Mouse (Mus musculus) lung, embryonic 15.5 days (tissue): Measurements from ENCODE around the gene Tmem41b. TPM values are rescaled to one million over a fixed set of nuclear protein-coding genes. Genes with fewer than 3 reads are reported as not detected.

Experiments
- ATAC-seq: fragments of 200-750 bp; cut with Nextera tagmentation; 2 replicates; pipeline ENCODE4 v1.8.0; 2017; ENCODE audit warnings: moderate number of reproducible peaks, borderline replicate concordance; ENCODE audit not compliant: low FRiP score, low TSS enrichment; ENCODE audit errors: extremely low read depth
- H3K27ac ChIP-seq: fragments of 300-500 bp; sonication (generic); 2 replicates; pipeline ENCODE4 v1.5.1; 2015; ENCODE audit warnings: moderate library complexity, mild to moderate bottlenecking, inconsistent platforms
- H3K27me3 ChIP-seq: fragments of 300-500 bp; sonication (generic); 2 replicates; pipeline ENCODE4 v1.6.1; 2015; ENCODE audit warnings: inconsistent platforms
- H3K36me3 ChIP-seq: fragments of 300-500 bp; sonication (generic); 2 replicates; pipeline ENCODE4 v1.6.1; 2015; ENCODE audit warnings: inconsistent platforms
- H3K4me1 ChIP-seq: fragments of 300-500 bp; sonication (generic); 2 replicates; pipeline ENCODE4 v1.6.1; 2015; ENCODE audit warnings: inconsistent platforms
- H3K4me2 ChIP-seq: fragments of 300-500 bp; sonication (generic); 2 replicates; pipeline ENCODE4 v1.6.1; 2015; ENCODE audit warnings: inconsistent platforms, mild to moderate bottlenecking, moderate library complexity
- H3K4me3 ChIP-seq: fragments of 300-500 bp; sonication (generic); 2 replicates; pipeline ENCODE4 v1.5.1; 2015; ENCODE audit warnings: mild to moderate bottlenecking, inconsistent platforms
- H3K9ac ChIP-seq: fragments of 300-500 bp; sonication (generic); 2 replicates; pipeline ENCODE4 v1.6.1; 2015; ENCODE audit warnings: inconsistent platforms
- H3K9me3 ChIP-seq: fragments of 300-500 bp; sonication (generic); 2 replicates; pipeline ENCODE4 v1.6.1; 2016; ENCODE audit warnings: inconsistent platforms
- WGBS: fragments of 180-500 bp; shearing (Covaris S2); methylation state at CpG from one replicate; pipeline ENCODE4 v1.1.7; 2015; 5-methylcytosine and 5-hydroxymethylcytosine counted together
- polyA plus RNA-seq: library from polyadenylated mRNA; unstranded; fragments of >200 nt; fragmentation: Nextera tagmentation; extraction: Ambion mirVana; gene quantifications from 2 replicates; pipeline ENCODE4 v1.2.1, GENCODE M21; 2015

Gene Tmem41b
- polyA plus RNA-seq, 1 experiment from 2014 or later: 65.6 TPM

DNA sequence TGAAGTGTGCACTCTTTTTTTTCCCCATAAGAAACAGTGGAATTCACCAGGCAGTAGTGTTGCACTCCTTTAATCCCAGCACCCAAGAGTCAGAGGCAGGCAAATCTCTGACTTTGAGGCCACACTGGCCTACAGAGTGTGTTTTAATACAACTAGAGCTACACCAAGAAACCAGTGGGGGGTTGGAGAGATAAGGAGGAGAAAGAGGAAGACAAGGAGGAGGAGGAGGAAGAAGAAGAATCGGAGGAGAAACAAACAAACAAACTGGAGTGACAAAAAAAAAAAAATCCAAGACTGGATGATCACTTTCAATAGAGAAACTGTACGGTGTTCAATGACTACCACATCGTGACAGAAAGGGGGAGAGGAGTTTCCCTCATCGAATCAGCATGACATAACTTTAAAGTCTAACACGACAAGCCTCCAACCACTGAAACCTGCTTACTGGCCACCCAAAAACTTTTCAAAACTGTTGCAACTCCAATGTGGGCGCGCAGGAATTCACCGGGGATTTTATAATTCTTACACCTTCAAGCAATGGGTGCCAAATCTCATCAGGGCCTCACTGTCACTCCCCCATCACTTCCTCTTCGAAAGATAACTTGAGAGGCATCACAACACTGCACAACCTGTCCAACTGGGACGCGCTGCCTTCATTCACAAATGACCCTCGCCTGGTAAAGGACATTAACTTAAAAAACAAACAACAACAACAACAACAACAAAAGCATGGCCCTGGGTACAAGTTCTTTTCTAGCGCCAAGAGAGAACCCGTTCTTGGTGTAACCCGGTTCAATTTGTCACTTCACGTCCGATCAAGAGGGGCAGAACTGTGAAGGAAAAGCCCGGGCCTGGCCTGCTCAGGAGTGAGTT lies 27.6 kb downstream of the Tmem41b start:
- peak overlapping the region; percentile 86 for H3K9ac ChIP-seq
- H3K36me3 ChIP-seq: no peaks in the 10 kb centered on the region
- peak overlapping the region; percentile 80 for H3K4me2 ChIP-seq
- no peaks in the 10 kb centered on the region for H3K27me3 ChIP-seq
- peak; percentile 1; the same call in 1 of the 2 replicates for ATAC-seq
- 5% methylated on average over 18 of the region's 18 CpGs for WGBS
- peak overlapping the region; percentile 85 for H3K4me3 ChIP-seq
- H3K4me1 ChIP-seq: peaks cover 44% of the 10 kb centered on the region
- H3K9me3 ChIP-seq: no peaks in the 10 kb centered on the region
- H3K27ac ChIP-seq: peak overlapping the region; percentile 95

DNA sequence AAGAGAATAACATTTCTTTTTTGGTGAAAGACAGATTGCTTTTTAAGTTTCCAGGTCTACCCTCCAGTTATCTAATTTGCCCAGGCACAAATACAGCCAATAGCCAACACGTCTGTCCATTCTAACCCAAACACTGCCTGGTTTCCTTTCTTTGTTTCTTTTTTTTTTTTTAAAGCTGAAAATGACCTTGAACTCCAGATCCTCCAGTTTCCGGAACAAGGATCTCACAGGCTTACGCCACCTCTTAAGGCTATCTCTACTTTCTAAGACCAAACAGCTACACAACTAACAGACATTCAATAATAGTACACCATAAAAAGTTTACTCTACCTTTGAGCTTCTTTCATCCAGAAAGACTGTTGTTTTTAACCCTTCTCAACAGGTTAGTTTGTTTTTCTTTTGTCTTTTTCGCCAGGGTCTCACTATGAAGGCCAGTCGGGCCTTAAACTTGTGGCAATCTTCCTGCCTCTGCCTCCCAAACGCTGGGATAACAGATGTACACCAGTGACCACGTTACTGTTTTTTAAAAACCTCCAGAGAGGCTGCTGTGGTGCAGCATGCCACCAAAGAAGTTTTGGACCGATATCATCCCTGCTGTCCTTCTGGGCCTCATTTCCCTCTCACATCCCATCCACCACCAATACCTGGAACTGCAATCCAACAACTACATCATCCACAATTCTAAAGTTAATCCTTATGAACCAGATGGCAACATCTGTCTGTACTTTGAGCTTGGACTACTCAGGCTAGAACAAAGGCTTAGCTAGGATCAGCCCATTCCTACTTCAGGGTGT lies 28.5 kb downstream of the Tmem41b start:
- H3K9ac ChIP-seq: no peak overlapping the region
- WGBS: 58% methylated on average over 8 of the region's 8 CpGs
- no peaks in the 10 kb centered on the region for H3K36me3 ChIP-seq
- H3K4me3 ChIP-seq: peak overlapping the region; percentile 85
- no peaks in the 10 kb centered on the region for H3K27me3 ChIP-seq
- ATAC-seq: no peak
- H3K4me2 ChIP-seq: peak overlapping the region; percentile 80
- peak overlapping the region; percentile 1; the same call in 1 of the 2 replicates for H3K27ac ChIP-seq
- H3K9me3 ChIP-seq: no peaks in the 10 kb centered on the region
- H3K4me1 ChIP-seq: peaks cover 44% of the 10 kb centered on the region

DNA sequence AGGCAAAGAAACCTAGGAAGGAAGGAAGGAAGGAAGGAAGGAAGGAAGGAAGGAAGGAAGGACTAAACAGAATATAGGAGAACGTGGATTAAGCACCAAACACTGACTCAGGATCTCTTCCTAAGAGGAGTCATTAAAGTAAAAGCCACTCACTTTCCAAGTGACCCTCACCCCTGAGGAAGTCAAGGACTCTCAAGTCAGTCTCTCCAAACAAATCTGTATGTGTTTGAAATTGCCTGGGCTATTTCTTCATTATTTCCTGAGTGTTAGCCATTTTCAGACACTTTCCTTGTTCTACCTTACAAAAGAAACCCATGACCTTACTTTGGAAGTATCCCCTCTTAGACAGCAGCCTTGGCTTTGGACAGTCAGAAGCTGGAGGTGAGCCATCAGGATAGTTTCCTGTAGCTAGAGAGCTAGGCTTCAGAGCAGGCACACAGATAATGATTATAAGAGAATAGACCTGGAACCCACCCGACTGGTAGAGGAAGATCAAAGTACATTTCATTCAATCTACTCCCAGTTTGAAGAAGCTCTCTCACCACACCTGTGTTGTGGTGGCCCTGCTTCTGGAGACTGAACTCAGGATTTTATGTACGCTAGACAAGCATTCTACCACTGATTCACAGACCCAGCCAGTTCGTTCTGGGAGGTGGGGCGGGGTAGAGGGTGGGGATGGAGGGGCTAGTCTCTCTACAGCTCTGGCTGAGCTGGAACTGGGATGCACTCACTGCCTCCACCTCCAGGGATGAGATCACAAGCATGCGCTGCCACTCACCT lies 31.9 kb downstream of the Tmem41b start:
- H3K36me3 ChIP-seq: no peaks in the 10 kb centered on the region
- no peak overlapping the region for H3K9ac ChIP-seq
- H3K4me2 ChIP-seq: no peak overlapping the region
- no peak for ATAC-seq
- H3K27me3 ChIP-seq: no peaks in the 10 kb centered on the region
- H3K27ac ChIP-seq: peak overlapping the region; percentile 7
- H3K9me3 ChIP-seq: no peaks in the 10 kb centered on the region
- H3K4me3 ChIP-seq: no peak overlapping the region
- WGBS: 46% methylated on average over 6 of the region's 6 CpGs
- H3K4me1 ChIP-seq: peaks cover 37% of the 10 kb centered on the region

DNA sequence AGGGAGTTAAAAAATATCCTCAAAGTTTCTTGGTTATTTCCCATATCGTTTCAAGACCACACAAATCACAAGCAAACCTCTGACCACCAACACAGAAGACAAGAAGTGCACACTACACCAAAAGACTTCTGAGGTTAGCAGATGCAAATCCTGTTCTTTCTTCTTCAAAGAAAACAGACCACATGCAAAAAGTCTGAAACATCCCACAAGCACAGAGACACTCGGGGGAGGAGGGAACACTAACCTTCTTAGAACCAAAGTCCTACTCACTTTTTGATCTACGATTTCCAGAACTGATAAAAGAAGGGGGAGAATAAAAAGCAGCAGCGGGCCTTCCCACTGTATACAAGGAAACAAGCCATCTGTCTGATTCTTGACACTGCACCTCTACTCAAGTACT lies 35.4 kb downstream of the Tmem41b start:
- H3K36me3 ChIP-seq: no peaks in the 10 kb centered on the region

DNA sequence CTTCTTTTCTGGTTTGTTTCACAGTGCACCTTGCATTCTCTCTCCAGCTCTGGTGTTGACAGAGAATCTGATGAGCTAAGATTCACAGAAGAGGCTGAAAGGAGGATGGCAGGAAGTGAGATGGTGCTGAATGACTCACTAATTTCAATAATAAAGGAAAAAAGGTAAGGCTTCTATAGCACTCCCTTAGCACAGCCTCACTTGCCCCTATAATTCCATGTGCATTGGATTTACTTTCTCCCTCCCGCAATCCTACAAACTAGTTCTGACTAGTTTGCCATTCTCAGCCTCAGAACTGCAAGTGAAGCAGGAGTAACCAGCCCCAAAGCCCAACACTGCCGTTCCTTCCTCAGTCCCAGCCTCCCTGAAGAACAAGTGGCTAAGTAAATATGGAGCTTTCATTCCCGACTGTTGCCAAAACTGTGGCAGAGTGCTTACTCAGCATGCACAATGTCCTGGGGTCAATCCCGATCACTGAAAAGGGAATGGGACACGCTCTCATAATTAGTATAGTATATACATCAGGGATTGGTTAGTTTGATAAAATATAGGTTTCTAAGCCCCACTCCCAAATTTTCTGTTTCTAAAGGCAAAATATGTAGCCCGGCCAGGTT lies 42.2 kb downstream of the Tmem41b start:
- WGBS: 43% methylated on average over 6 of the region's 6 CpGs
- Histone ChIP-seq H3K9ac (no peak overlapping the region), H3K27me3 (no peaks in the 10 kb centered on the region), H3K4me1 (peaks cover 13% of the 10 kb centered on the region), H3K4me3 (no peak overlapping the region), H3K27ac (no peak overlapping the region), H3K36me3 (0 out of 2 replicates have a peak, but pooled peaks cover 4% of the 10 kb centered on the region), H3K4me2 (no peak overlapping the region), H3K9me3 (no peaks in the 10 kb centered on the region)
- no peak for ATAC-seq

More for the DNA sequence above, 35.4 kb downstream of the Tmem41b start:
- H3K27ac ChIP-seq: no peak overlapping the region
- no peak overlapping the region for H3K4me2 ChIP-seq
- peaks cover 19% of the 10 kb centered on the region for H3K4me1 ChIP-seq
- H3K4me3 ChIP-seq: no peak overlapping the region
- H3K9me3 ChIP-seq: no peaks in the 10 kb centered on the region
- H3K9ac ChIP-seq: no peak overlapping the region
- ATAC-seq: no peak
- H3K27me3 ChIP-seq: no peaks in the 10 kb centered on the region
- 58% methylated on average over 4 of the region's 4 CpGs for WGBS

DNA sequence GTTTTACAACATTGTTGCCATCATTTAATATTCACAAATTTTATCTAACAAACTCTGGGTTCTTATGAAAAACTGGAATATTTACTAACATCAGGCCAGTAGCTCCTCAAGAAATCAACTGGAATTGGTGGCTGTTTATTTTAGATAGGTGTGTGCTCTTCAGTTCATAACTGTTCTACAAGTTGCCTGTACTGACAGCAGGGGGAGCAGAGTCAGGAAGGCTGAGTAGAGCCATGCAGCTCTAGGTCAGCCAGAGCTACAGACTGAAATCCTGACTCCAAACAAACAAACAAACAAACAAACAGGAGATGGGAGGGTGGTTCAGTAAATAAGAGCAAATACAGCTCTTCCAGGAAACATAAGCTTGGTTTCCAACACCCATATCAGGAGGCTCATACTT lies 57.1 kb downstream of the Tmem41b start:
- Histone ChIP-seq H3K4me3 (no peak overlapping the region), H3K36me3 (peaks cover 48% of the 10 kb centered on the region), H3K9ac (no peak overlapping the region), H3K9me3 (no peaks in the 10 kb centered on the region), H3K27ac (no peak overlapping the region), H3K4me2 (no peak overlapping the region), H3K27me3 (no peaks in the 10 kb centered on the region), H3K4me1 (peaks cover 3% of the 10 kb centered on the region)
- ATAC-seq: no peak

DNA sequence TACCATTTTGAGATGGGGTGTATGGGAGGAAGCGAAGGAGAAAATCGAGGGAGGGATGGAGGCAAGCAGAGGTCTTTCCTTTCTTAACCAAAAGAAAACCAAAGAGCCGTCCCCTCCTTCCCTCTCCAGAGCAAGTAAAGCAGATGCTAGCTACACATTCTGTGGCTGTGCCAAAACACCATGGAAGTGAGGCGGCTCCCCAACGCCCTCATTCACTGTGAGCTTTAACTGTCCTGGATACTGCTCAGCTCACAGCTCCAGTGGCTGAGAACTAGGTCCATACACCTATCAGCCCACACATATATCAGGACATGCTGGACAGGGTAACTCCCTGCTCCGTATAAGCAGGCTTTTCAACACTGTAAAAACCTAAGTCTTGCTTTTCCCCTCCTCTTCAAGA lies 58.4 kb downstream of the Tmem41b start:
- WGBS: 81% methylated on average over 6 of the region's 6 CpGs
- Histone ChIP-seq H3K4me2 (no peak overlapping the region), H3K27ac (no peak overlapping the region), H3K4me3 (no peak overlapping the region), H3K36me3 (peaks cover 37% of the 10 kb centered on the region), H3K9ac (no peak overlapping the region), H3K9me3 (no peaks in the 10 kb centered on the region), H3K27me3 (no peaks in the 10 kb centered on the region), H3K4me1 (peaks cover 13% of the 10 kb centered on the region)
- ATAC-seq: no peak

DNA sequence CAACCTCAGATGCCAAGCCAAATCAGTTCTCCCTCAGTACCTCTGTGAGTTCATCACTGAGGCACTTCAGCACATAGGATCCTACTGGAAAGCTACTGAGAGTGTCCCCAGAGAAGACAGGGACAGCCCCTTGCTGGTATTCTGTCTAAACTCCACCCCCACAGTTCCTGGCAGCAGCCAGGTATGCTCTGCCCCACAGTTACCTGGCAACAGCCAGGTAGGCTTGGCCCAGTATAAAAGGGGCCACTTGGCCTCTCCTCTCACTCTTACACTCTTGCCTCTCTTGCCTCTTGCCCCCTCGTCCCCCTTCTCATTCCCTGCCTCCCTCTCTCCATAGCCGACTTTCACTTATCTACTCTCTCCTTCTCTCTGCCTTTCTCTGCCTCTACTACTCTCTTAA lies 61.8 kb downstream of the Tmem41b start:
- 69% methylated on average over 2 of the region's 2 CpGs for WGBS
- Histone ChIP-seq H3K27ac (peak overlapping the region; percentile 33; the same call in 1 of the 2 replicates), H3K4me1 (peaks cover 13% of the 10 kb centered on the region), H3K36me3 (peaks cover 48% of the 10 kb centered on the region), H3K27me3 (no peaks in the 10 kb centered on the region), H3K9ac (no peak overlapping the region), H3K4me2 (no peak overlapping the region), H3K9me3 (no peaks in the 10 kb centered on the region), H3K4me3 (no peak overlapping the region)
- ATAC-seq: 0 out of 2 replicates have a peak, but pooled peaks have one; percentile 52

DNA sequence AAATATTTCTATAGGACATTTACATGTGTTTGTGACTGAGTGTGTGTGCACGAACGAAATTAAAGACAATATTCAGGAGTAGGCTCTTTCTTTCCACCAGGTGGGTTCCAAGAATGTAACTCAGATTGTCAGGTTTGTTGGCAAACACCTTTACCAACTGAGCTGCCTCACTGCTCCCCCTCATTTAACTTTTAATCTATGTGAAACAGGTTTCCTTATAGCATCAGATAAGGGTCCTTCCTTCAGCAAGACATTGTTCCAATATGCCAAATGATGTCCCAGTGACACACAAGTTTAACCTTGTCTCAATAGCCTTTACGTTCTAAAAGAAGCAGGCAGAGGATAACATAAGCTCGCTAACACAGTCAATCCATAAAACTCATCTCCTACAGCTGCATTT lies 63.8 kb downstream of the Tmem41b start:
- Histone ChIP-seq H3K9me3 (no peaks in the 10 kb centered on the region), H3K4me1 (peaks cover 13% of the 10 kb centered on the region), H3K9ac (no peak overlapping the region), H3K27ac (no peak overlapping the region), H3K4me2 (no peak overlapping the region), H3K27me3 (no peaks in the 10 kb centered on the region), H3K36me3 (peaks cover 60% of the 10 kb centered on the region), H3K4me3 (no peak overlapping the region)
- no peak for ATAC-seq
- 83% methylated on average over 4 of the region's 4 CpGs for WGBS
